12 mouse cellular contexts compared by ENCODE assay signal in genomic region chr11:73155071-73155470, GRCm38 (mm10).
"Had no signal": no experiment of that assay in that cellular context is flagged by ENCODE, and none has a peak within 500 bp of the region (broad histone marks: within the 10 kb centered on the region; RNA-seq: fewer than 3 reads in every experiment).

No protein-coding gene starts in this region.

- H3K4me2 ChIP-seq: kidney, embryonic 15.5 days; limb, embryonic 12.5 days; midbrain, embryonic 12.5 days had no signal

- H3K4me1 ChIP-seq: limb, embryonic 12.5 days had no signal

- DNase-seq: kidney, adult 2 months; kidney, postnatal 14 days; liver; lung, adult 18-20 months; right cerebral cortex, adult 18-20 months; right cerebral cortex, postnatal 25 days; thymus, postnatal 36 days had no signal

- H3K27ac ChIP-seq: kidney, embryonic 15.5 days; limb, embryonic 12.5 days; liver, embryonic 14.5 days; midbrain, embryonic 12.5 days had no signal

- H3K4me3 ChIP-seq: kidney, embryonic 15.5 days; limb, embryonic 12.5 days; midbrain, embryonic 12.5 days had no signal

- H3K9ac ChIP-seq: kidney, embryonic 15.5 days; limb, embryonic 12.5 days; liver, embryonic 14.5 days; midbrain, embryonic 12.5 days had no signal

- H3K36me3 ChIP-seq: kidney, embryonic 15.5 days; limb, embryonic 12.5 days; midbrain, embryonic 12.5 days had no signal

- H3K9me3 ChIP-seq: kidney, embryonic 15.5 days; limb, embryonic 12.5 days; midbrain, embryonic 12.5 days had no signal

- ATAC-seq: midbrain, embryonic 16.5 days had no signal
